Mouse (Mus musculus) cortical plate, adult 2 months (tissue): ENCODE measurements around the gene Foxa3.
A peak's percentile ranks its signal among the peaks of the same experiment; 100 is the strongest.

ENCODE experiments used
- CTCF ChIP-seq: fragments of 200-500 bp; IDR thresholded peaks from 2 replicates; pipeline ENCODE4 v1.5.1; 2011; ENCODE audit warnings: mild to moderate bottlenecking, control low read depth, low read length; ENCODE audit not compliant: insufficient read depth; ENCODE audit errors: extremely low read depth
- POLR2A ChIP-seq: fragments of 200-500 bp; IDR thresholded peaks from 2 replicates; pipeline ENCODE4 v1.6.1; 2011; ENCODE audit warnings: mild to moderate bottlenecking, low read length, control low read depth; ENCODE audit not compliant: insufficient read depth; ENCODE audit errors: extremely low read depth

GRCm38 (mm10) chr7:18967603-18968002, 55.7 kb downstream of the Foxa3 start:
- TF ChIP-seq CTCF: no peak
- TF ChIP-seq POLR2A: peak; percentile 40; the same call in 1 of the 2 replicates
